Mouse (Mus musculus): Measurements from ENCODE around the gene Cnmd. TPM values are rescaled to one million over a fixed set of nuclear protein-coding genes. Genes with fewer than 3 reads are reported as not detected.

The Cnmd gene
- polyA plus RNA-seq, 1 experiment from 2014 or later: 1.8 TPM

- Histone ChIP-seq H3K9me3 (ENCODE audit: control insufficient read depth, low read length) (no peaks in the 10 kb centered on the region), H3K4me3 (ENCODE audit: low read length) (no peak overlapping the region), H3K9ac (ENCODE audit: low read depth, low read length) (no peak overlapping the region), H3K36me3 (ENCODE audit: control insufficient read depth, insufficient read depth, low read length) (no peaks in the 10 kb centered on the region), H3K4me1 (ENCODE audit: control insufficient read depth, insufficient read depth, low read length) (peaks cover 8% of the 10 kb centered on the region; the same call in 1 of the 2 replicates), H3K27me3 (ENCODE audit: control insufficient read depth, insufficient read depth, low read length) (no peaks in the 10 kb centered on the region; the same call in 1 of the 2 replicates), H3K4me2 (replicated peaks; ENCODE audit: low read depth, low read length) (no peak overlapping the region), H3K27ac (ENCODE audit: low read depth, low read length) (no peak overlapping the region)
- 79% methylated on average over 6 of the region's 6 CpGs for WGBS
- no peak for ATAC-seq (ENCODE audit: low FRiP score, low TSS enrichment)
Measured at GRCm38 (mm10) chr14:79658748-79659508, 3.0 kb downstream of the Cnmd start.

- no peak overlapping the region for H3K4me2 ChIP-seq (replicated peaks; ENCODE audit: low read depth, low read length)
- no peak overlapping the region for H3K27ac ChIP-seq (ENCODE audit: low read depth, low read length)
- no peaks in the 10 kb centered on the region for H3K36me3 ChIP-seq (ENCODE audit: control insufficient read depth, insufficient read depth, low read length)
- no peaks in the 10 kb centered on the region for H3K9me3 ChIP-seq (ENCODE audit: control insufficient read depth, low read length)
- no peak overlapping the region for H3K4me3 ChIP-seq (ENCODE audit: low read length)
- no peaks in the 10 kb centered on the region; the same call in 1 of the 2 replicates for H3K27me3 ChIP-seq (ENCODE audit: control insufficient read depth, insufficient read depth, low read length)
- 72% methylated on average over 5 of the region's 5 CpGs for WGBS
- H3K9ac ChIP-seq (ENCODE audit: low read depth, low read length): no peak overlapping the region
- ATAC-seq (ENCODE audit: low FRiP score, low TSS enrichment): no peak
- H3K4me1 ChIP-seq (ENCODE audit: control insufficient read depth, insufficient read depth, low read length): peaks cover 8% of the 10 kb centered on the region; the same call in 1 of the 2 replicates
Measured at GRCm38 (mm10) chr14:79658286-79658685, 3.7 kb downstream of the Cnmd start.

- H3K4me3 ChIP-seq (ENCODE audit: low read length): no peak overlapping the region
- no peaks in the 10 kb centered on the region for H3K4me1 ChIP-seq (ENCODE audit: control insufficient read depth, insufficient read depth, low read length)
- no peak overlapping the region for H3K9ac ChIP-seq (ENCODE audit: low read depth, low read length)
- no peak overlapping the region for H3K4me2 ChIP-seq (replicated peaks; ENCODE audit: low read depth, low read length)
- no peaks in the 10 kb centered on the region for H3K36me3 ChIP-seq (ENCODE audit: control insufficient read depth, insufficient read depth, low read length)
- H3K27ac ChIP-seq (ENCODE audit: low read depth, low read length): no peak overlapping the region
- peak; percentile 72; the same call in 1 of the 2 replicates for ATAC-seq (ENCODE audit: low FRiP score, low TSS enrichment)
- H3K9me3 ChIP-seq (ENCODE audit: control insufficient read depth, low read length): no peaks in the 10 kb centered on the region
- 26% methylated on average over 4 of the region's 4 CpGs for WGBS
- no peaks in the 10 kb centered on the region for H3K27me3 ChIP-seq (ENCODE audit: control insufficient read depth, insufficient read depth, low read length)
Measured at GRCm38 (mm10) chr14:79652654-79653053, 9.3 kb downstream of the Cnmd start.

GRCm38 (mm10) chr14:79649680-79650079, 12.3 kb downstream of the Cnmd start:
- no peak overlapping the region for H3K27ac ChIP-seq (ENCODE audit: low read depth, low read length)
- no peak overlapping the region for H3K4me3 ChIP-seq (ENCODE audit: low read length)
- WGBS: 63% methylated on average over 3 of the region's 3 CpGs
- no peaks in the 10 kb centered on the region for H3K27me3 ChIP-seq (ENCODE audit: control insufficient read depth, insufficient read depth, low read length)
- no peaks in the 10 kb centered on the region for H3K9me3 ChIP-seq (ENCODE audit: control insufficient read depth, low read length)
- H3K9ac ChIP-seq (ENCODE audit: low read depth, low read length): no peak overlapping the region
- H3K36me3 ChIP-seq (ENCODE audit: control insufficient read depth, insufficient read depth, low read length): no peaks in the 10 kb centered on the region
- H3K4me2 ChIP-seq (replicated peaks; ENCODE audit: low read depth, low read length): no peak overlapping the region
- no peak for ATAC-seq (ENCODE audit: low FRiP score, low TSS enrichment)
- H3K4me1 ChIP-seq (ENCODE audit: control insufficient read depth, insufficient read depth, low read length): no peaks in the 10 kb centered on the region; the same call in 1 of the 2 replicates

- no peaks in the 10 kb centered on the region for H3K27me3 ChIP-seq (ENCODE audit: control insufficient read depth, insufficient read depth, low read length)
- H3K27ac ChIP-seq (ENCODE audit: low read depth, low read length): no peak overlapping the region
- H3K36me3 ChIP-seq (ENCODE audit: control insufficient read depth, insufficient read depth, low read length): no peaks in the 10 kb centered on the region
- no peaks in the 10 kb centered on the region; the same call in 1 of the 2 replicates for H3K4me1 ChIP-seq (ENCODE audit: control insufficient read depth, insufficient read depth, low read length)
- no peak for ATAC-seq (ENCODE audit: low FRiP score, low TSS enrichment)
- no peak overlapping the region for H3K4me2 ChIP-seq (replicated peaks; ENCODE audit: low read depth, low read length)
- no peak overlapping the region for H3K9ac ChIP-seq (ENCODE audit: low read depth, low read length)
- H3K4me3 ChIP-seq (ENCODE audit: low read length): no peak overlapping the region
- WGBS: 14% methylated on average over 11 of the region's 11 CpGs
- H3K9me3 ChIP-seq (ENCODE audit: control insufficient read depth, low read length): no peaks in the 10 kb centered on the region
Measured at GRCm38 (mm10) chr14:79645378-79645777, 16.6 kb downstream of the Cnmd start.

GRCm38 (mm10) chr14:79642063-79642462, 19.9 kb downstream of the Cnmd start:
- no peak overlapping the region for H3K4me3 ChIP-seq (ENCODE audit: low read length)
- no peaks in the 10 kb centered on the region for H3K27me3 ChIP-seq (ENCODE audit: control insufficient read depth, insufficient read depth, low read length)
- H3K36me3 ChIP-seq (ENCODE audit: control insufficient read depth, insufficient read depth, low read length): no peaks in the 10 kb centered on the region
- H3K9ac ChIP-seq (ENCODE audit: low read depth, low read length): no peak overlapping the region
- no peaks in the 10 kb centered on the region; the same call in 1 of the 2 replicates for H3K4me1 ChIP-seq (ENCODE audit: control insufficient read depth, insufficient read depth, low read length)
- WGBS: 84% methylated on average over 9 of the region's 9 CpGs
- no peak overlapping the region for H3K27ac ChIP-seq (ENCODE audit: low read depth, low read length)
- ATAC-seq (ENCODE audit: low FRiP score, low TSS enrichment): no peak
- H3K4me2 ChIP-seq (replicated peaks; ENCODE audit: low read depth, low read length): no peak overlapping the region
- no peaks in the 10 kb centered on the region for H3K9me3 ChIP-seq (ENCODE audit: control insufficient read depth, low read length)

- Histone ChIP-seq H3K4me1 (ENCODE audit: control insufficient read depth, insufficient read depth, low read length) (no peaks in the 10 kb centered on the region), H3K9ac (ENCODE audit: low read depth, low read length) (no peak overlapping the region), H3K27me3 (ENCODE audit: control insufficient read depth, insufficient read depth, low read length) (no peaks in the 10 kb centered on the region), H3K9me3 (ENCODE audit: control insufficient read depth, low read length) (no peaks in the 10 kb centered on the region), H3K4me3 (ENCODE audit: low read length) (no peak overlapping the region), H3K36me3 (ENCODE audit: control insufficient read depth, insufficient read depth, low read length) (no peaks in the 10 kb centered on the region), H3K27ac (ENCODE audit: low read depth, low read length) (no peak overlapping the region), H3K4me2 (replicated peaks; ENCODE audit: low read depth, low read length) (no peak overlapping the region)
- ATAC-seq (ENCODE audit: low FRiP score, low TSS enrichment): no peak
- 42% methylated on average over 4 of the region's 4 CpGs for WGBS
Measured at GRCm38 (mm10) chr14:79636814-79637213, 25.2 kb downstream of the Cnmd start.

GRCm38 (mm10) chr14:79633196-79633595, 28.8 kb downstream of the Cnmd start:
- ATAC-seq (ENCODE audit: low FRiP score, low TSS enrichment): no peak
- no peak overlapping the region for H3K4me3 ChIP-seq (ENCODE audit: low read length)
- H3K4me2 ChIP-seq (replicated peaks; ENCODE audit: low read depth, low read length): no peak overlapping the region
- WGBS: 98% methylated on average over 2 of the region's 2 CpGs
- no peak overlapping the region for H3K27ac ChIP-seq (ENCODE audit: low read depth, low read length)
- H3K9me3 ChIP-seq (ENCODE audit: control insufficient read depth, low read length): no peaks in the 10 kb centered on the region
- H3K4me1 ChIP-seq (ENCODE audit: control insufficient read depth, insufficient read depth, low read length): no peaks in the 10 kb centered on the region
- H3K36me3 ChIP-seq (ENCODE audit: control insufficient read depth, insufficient read depth, low read length): peaks cover 21% of the 10 kb centered on the region; the same call in 1 of the 2 replicates
- no peak overlapping the region for H3K9ac ChIP-seq (ENCODE audit: low read depth, low read length)
- H3K27me3 ChIP-seq (ENCODE audit: control insufficient read depth, insufficient read depth, low read length): no peaks in the 10 kb centered on the region

- no peak overlapping the region for H3K27ac ChIP-seq (ENCODE audit: low read depth, low read length)
- H3K36me3 ChIP-seq (ENCODE audit: control insufficient read depth, insufficient read depth, low read length): peaks cover 26% of the 10 kb centered on the region; the same call in 1 of the 2 replicates
- no peak overlapping the region for H3K4me3 ChIP-seq (ENCODE audit: low read length)
- no peaks in the 10 kb centered on the region for H3K9me3 ChIP-seq (ENCODE audit: control insufficient read depth, low read length)
- ATAC-seq (ENCODE audit: low FRiP score, low TSS enrichment): no peak
- no peaks in the 10 kb centered on the region for H3K4me1 ChIP-seq (ENCODE audit: control insufficient read depth, insufficient read depth, low read length)
- H3K4me2 ChIP-seq (replicated peaks; ENCODE audit: low read depth, low read length): no peak overlapping the region
- no peaks in the 10 kb centered on the region for H3K27me3 ChIP-seq (ENCODE audit: control insufficient read depth, insufficient read depth, low read length)
- H3K9ac ChIP-seq (ENCODE audit: low read depth, low read length): no peak overlapping the region
- 91% methylated on average over 6 of the region's 6 CpGs for WGBS
Measured at GRCm38 (mm10) chr14:79632330-79632729, 29.6 kb downstream of the Cnmd start.

Data from kidney, embryonic 14.5 days (tissue).